Mouse (Mus musculus): ENCODE measurements around the gene Fras1. TPM values are rescaled to one million over a fixed set of nuclear protein-coding genes. Genes with fewer than 3 reads are reported as not detected.

Gene Fras1
- total and polyA plus RNA-seq, 3 experiments: 2.1 to 5.8 (median 5.4) TPM

DNA sequence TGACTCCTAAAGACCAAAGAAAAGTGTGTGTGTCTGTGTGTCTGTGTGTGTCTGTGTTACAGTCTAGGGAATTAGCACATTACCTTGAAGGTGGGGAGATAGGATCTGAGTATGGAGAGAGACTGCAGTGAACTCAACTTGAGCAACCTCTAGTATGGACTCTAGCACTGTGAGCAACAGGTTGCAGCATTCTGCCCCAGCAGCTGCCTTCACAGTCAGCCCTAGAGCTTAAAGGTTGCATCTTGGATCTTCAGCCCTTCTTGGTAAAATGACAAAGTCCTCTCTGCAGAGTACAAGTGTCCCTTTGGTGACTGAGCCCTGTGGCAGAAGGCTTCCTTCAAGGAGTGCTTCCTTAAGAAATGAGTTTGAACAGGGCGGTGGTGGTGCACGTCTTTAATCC is 88.4 kb downstream of the Fras1 start:
- H3K9ac ChIP-seq (ENCODE audit: insufficient read depth, low read depth): no peak overlapping the region
- H3K36me3 ChIP-seq (replicated peaks in 1 of 2; ENCODE audit: control insufficient read depth in 1 of 2, insufficient read depth in 1 of 2, low read length in 1 of 2): no peaks in the 10 kb centered on the region
- no peak overlapping the region for H3K4me3 ChIP-seq (replicated peaks in 1 of 3; ENCODE audit: low read depth in 2 of 3, low read length in 2 of 3, poor library complexity in 1 of 3)
- H3K79me2 ChIP-seq (replicated peaks; ENCODE audit: control insufficient read depth, extremely low read depth, insufficient read depth, poor library complexity, severe bottlenecking): no peaks in the 10 kb centered on the region
- H3K27me3 ChIP-seq (replicated peaks): no peaks in the 10 kb centered on the region
- TF ChIP-seq ZMIZ1 (IDR thresholded peaks at IDR 0.05; ENCODE audit: low read depth, low read length): no peak
- no peak for TF ChIP-seq NELFE (IDR thresholded peaks at IDR 0.05; ENCODE audit: low read depth, low read length)
- no peak for TF ChIP-seq USF2 (conservative IDR thresholded peaks at IDR 0.05; ENCODE audit: low read depth, low read length)
- TF ChIP-seq RCOR1 (conservative IDR thresholded peaks at IDR 0.05; ENCODE audit: low read depth, low read length): no peak
- TF ChIP-seq ELF1 (IDR thresholded peaks at IDR 0.05; ENCODE audit: low read depth, low read length): no peak
- no peak for TF ChIP-seq E2F4 (IDR thresholded peaks at IDR 0.05; ENCODE audit: insufficient replicate concordance, low read depth, low read length)
- no peak for TF ChIP-seq JUN (IDR thresholded peaks at IDR 0.05; ENCODE audit: insufficient read depth, low read depth, low read length)
- TF ChIP-seq BHLHE40 (IDR thresholded peaks at IDR 0.05; ENCODE audit: low read depth, low read length): no peak
- TF ChIP-seq CTCF (conservative IDR thresholded peaks at IDR 0.05 in 1 of 2, IDR thresholded peaks at IDR 0.05 in 1 of 2; ENCODE audit: low read depth in 2 of 2, low read length in 2 of 2): no peak
- TF ChIP-seq TBP (conservative IDR thresholded peaks at IDR 0.05; ENCODE audit: low read depth, low read length): no peak
- no peak for TF ChIP-seq SMC3 (IDR thresholded peaks at IDR 0.05; ENCODE audit: low read depth, low read length)
- no peak for TF ChIP-seq CHD1 (IDR thresholded peaks at IDR 0.05; ENCODE audit: low read depth, low read length)
- H3K4me2 ChIP-seq (ENCODE audit: insufficient read depth, low read depth, poor library complexity, severe bottlenecking): no peak overlapping the region
- peaks cover 10 to 34% of the 10 kb centered on the region in 2 experiments for H3K4me1 ChIP-seq (ENCODE audit: control insufficient read depth in 1 of 2, insufficient read depth in 2 of 2)
- H3K27ac ChIP-seq (ENCODE audit: insufficient read depth, low read depth): no peak overlapping the region
- dilution Hi-C loops (cut with MboI; ENCODE audit: extremely low pct_ligation_motif_present, extremely low pct_unique_long_range_greater_than_20kb, low sequenced_read_pairs): no loop called here
- no peaks in the 10 kb centered on the region for H3K9me3 ChIP-seq (replicated peaks; ENCODE audit: low read length)
- no peak for DNase-seq (ENCODE audit: extremely low read depth)
- in situ Hi-C loops (cut with MboI; ENCODE audit: low pct_ligation_motif_present, low pct_unique_long_range_greater_than_20kb, low sequenced_read_pairs): no loop called here

DNA sequence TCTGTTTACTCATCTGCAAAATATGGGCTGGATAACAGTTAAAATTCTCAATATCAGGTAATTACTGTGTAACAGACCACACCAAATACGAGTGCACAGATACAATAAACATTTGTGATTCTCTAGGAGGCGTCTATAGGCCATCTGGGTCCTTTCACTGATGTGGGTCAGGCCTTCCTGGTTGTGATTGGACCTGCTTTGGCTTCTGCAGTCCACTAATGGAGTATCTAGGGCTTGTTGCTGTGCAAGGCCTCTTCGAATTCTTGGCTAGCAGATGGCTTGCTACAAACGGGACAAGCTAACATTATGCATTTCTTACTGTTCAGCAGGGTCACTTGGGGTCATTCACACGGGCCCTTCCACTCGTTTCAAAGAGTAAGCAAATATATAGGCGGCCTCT is 92.7 kb downstream of the Fras1 start:
- no peaks in the 10 kb centered on the region for H3K79me2 ChIP-seq (replicated peaks; ENCODE audit: control insufficient read depth, extremely low read depth, insufficient read depth, poor library complexity, severe bottlenecking)
- H3K27ac ChIP-seq (ENCODE audit: insufficient read depth, low read depth): no peak overlapping the region
- no peak overlapping the region for H3K9ac ChIP-seq (ENCODE audit: insufficient read depth, low read depth)
- H3K27me3 ChIP-seq (replicated peaks): no peaks in the 10 kb centered on the region
- TF ChIP-seq MEF2A (IDR thresholded peaks at IDR 0.05; ENCODE audit: borderline replicate concordance, low read depth, low read length): no peak
- TF ChIP-seq MAFK (IDR thresholded peaks at IDR 0.05; ENCODE audit: insufficient replicate concordance, low read length): no peak
- H3K4me3 ChIP-seq (replicated peaks in 1 of 3; ENCODE audit: low read depth in 2 of 3, low read length in 2 of 3, poor library complexity in 1 of 3): no peak overlapping the region
- in situ Hi-C loops (cut with MboI; ENCODE audit: low pct_ligation_motif_present, low pct_unique_long_range_greater_than_20kb, low sequenced_read_pairs): no loop called here
- dilution Hi-C loops (cut with MboI; ENCODE audit: extremely low pct_ligation_motif_present, extremely low pct_unique_long_range_greater_than_20kb, low sequenced_read_pairs): no loop called here
- peaks cover 0 to 4% of the 10 kb centered on the region in 2 experiments; a peak in 1 of 4 replicates for H3K4me1 ChIP-seq (ENCODE audit: control insufficient read depth in 1 of 2, insufficient read depth in 2 of 2)
- DNase-seq (ENCODE audit: extremely low read depth): no peak
- H3K36me3 ChIP-seq (replicated peaks in 1 of 2; ENCODE audit: control insufficient read depth in 1 of 2, insufficient read depth in 1 of 2, low read length in 1 of 2): no peaks in the 10 kb centered on the region
- no peaks in the 10 kb centered on the region for H3K9me3 ChIP-seq (replicated peaks; ENCODE audit: low read length)
- H3K4me2 ChIP-seq (ENCODE audit: insufficient read depth, low read depth, poor library complexity, severe bottlenecking): no peak overlapping the region

DNA sequence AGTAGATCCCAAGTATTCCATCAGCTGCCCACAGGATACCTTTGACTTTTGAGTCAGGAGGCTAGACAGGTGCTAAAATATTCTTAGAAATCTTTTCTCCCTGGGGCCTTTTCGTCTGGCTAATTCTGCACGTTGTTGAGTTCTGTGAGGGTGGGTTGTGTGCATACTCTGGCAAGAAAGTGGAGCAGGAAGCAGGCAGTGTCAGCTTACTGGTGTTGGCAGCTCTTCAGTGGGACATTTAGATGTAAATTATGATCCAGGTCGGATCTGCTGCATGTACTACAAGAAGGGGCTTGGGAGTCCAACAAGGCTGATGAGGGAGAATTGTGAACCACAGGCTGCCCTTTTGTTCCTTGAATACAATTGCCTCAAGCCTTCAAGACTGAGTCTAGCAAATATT is 98.2 kb downstream of the Fras1 start:
- Histone ChIP-seq H3K4me3 (replicated peaks in 1 of 3; ENCODE audit: low read depth in 2 of 3, low read length in 2 of 3, poor library complexity in 1 of 3) (no peak overlapping the region), H3K79me2 (replicated peaks; ENCODE audit: control insufficient read depth, extremely low read depth, insufficient read depth, poor library complexity, severe bottlenecking) (no peaks in the 10 kb centered on the region), H3K4me1 (ENCODE audit: control insufficient read depth in 1 of 2, insufficient read depth in 2 of 2) (peaks cover 2 to 18% of the 10 kb centered on the region in 2 experiments; a peak in 1 of 4 replicates), H3K4me2 (ENCODE audit: insufficient read depth, low read depth, poor library complexity, severe bottlenecking) (no peak overlapping the region), H3K27me3 (replicated peaks) (no peaks in the 10 kb centered on the region), H3K27ac (ENCODE audit: insufficient read depth, low read depth) (no peak overlapping the region), H3K9me3 (replicated peaks; ENCODE audit: low read length) (no peaks in the 10 kb centered on the region), H3K9ac (ENCODE audit: insufficient read depth, low read depth) (no peak overlapping the region), H3K36me3 (replicated peaks in 1 of 2; ENCODE audit: control insufficient read depth in 1 of 2, insufficient read depth in 1 of 2, low read length in 1 of 2) (no peaks in the 10 kb centered on the region)
- TF ChIP-seq RCOR1 (conservative IDR thresholded peaks at IDR 0.05; ENCODE audit: low read depth, low read length): no peak
- no peak for TF ChIP-seq EP300 (IDR thresholded peaks at IDR 0.05; ENCODE audit: low read length)
- TF ChIP-seq IRF4 (IDR thresholded peaks at IDR 0.05; ENCODE audit: low read depth, low read length): no peak
- no peak for TF ChIP-seq PAX5 (IDR thresholded peaks at IDR 0.05; ENCODE audit: low read length)
- TF ChIP-seq ZKSCAN1 (IDR thresholded peaks at IDR 0.05; ENCODE audit: borderline replicate concordance, low read depth, low read length): no peak
- no peak for TF ChIP-seq MYC (IDR thresholded peaks at IDR 0.05; ENCODE audit: low read depth, low read length)
- no peak for DNase-seq (ENCODE audit: extremely low read depth)
- in situ Hi-C loops (cut with MboI; ENCODE audit: low pct_ligation_motif_present, low pct_unique_long_range_greater_than_20kb, low sequenced_read_pairs): no loop called here
- dilution Hi-C loops (cut with MboI; ENCODE audit: extremely low pct_ligation_motif_present, extremely low pct_unique_long_range_greater_than_20kb, low sequenced_read_pairs): no loop called here
